9 mouse cellular contexts compared by ENCODE assay signal in the genomic region with DNA sequence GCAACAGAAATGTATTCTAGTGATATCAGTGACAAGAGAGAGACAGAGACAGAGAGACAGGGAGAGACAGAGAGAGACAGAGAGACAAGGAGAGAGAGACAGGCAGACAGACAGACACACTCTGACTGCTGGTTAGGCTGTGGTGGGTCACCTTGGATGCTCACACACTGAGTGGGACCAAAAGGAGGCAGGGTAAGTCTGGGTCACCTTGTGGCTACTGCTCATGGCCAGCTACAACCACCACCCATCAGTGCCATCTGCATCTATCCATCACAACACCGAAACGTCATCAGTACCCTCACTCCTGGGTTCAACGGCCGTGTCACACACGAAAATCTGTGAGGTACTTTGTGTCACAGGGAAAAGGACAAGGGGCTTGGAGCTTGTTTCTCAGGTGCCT. TPM values are rescaled to one million over a fixed set of nuclear protein-coding genes. Genes with fewer than 3 reads are reported as not detected.
DNase-seq lines count a peak whose midpoint lies in the region; ATAC-seq and TF ChIP-seq lines count a peak whose summit lies in the region.
"Had no signal": no experiment of that assay in that cellular context is flagged by ENCODE, and none has a peak within 500 bp of the region (broad histone marks: within the 10 kb centered on the region; RNA-seq: fewer than 3 reads in every experiment).

No protein-coding gene starts in this region.

- H3K4me3 ChIP-seq in kidney, embryonic 15.5 days (replicated peaks) = no peak overlapping the region; the same call in 1 of the 2 replicates
- no peak overlapping the region for H3K4me3 ChIP-seq in embryonic facial prominence, embryonic 14.5 days (ENCODE audit: low read depth, low read length)
- no peak overlapping the region for H3K4me3 ChIP-seq in intestine, postnatal 0 days (ENCODE audit: low read depth, low read length)
- no peak overlapping the region for H3K4me3 ChIP-seq in midbrain, postnatal 0 days (ENCODE audit: low read depth, low read length)

- H3K36me3 ChIP-seq in kidney, embryonic 15.5 days = no peaks in the 10 kb centered on the region
- no peaks in the 10 kb centered on the region for H3K36me3 ChIP-seq in embryonic facial prominence, embryonic 14.5 days (ENCODE audit: control insufficient read depth, insufficient read depth, low read length)
- no peaks in the 10 kb centered on the region for H3K36me3 ChIP-seq in intestine, postnatal 0 days (ENCODE audit: control insufficient read depth, insufficient read depth)
- no peaks in the 10 kb centered on the region for H3K36me3 ChIP-seq in midbrain, postnatal 0 days (ENCODE audit: insufficient read depth, low read length)
- H3K36me3 ChIP-seq: G1E had no signal

- no peak for DNase-seq in kidney, postnatal 10 days
- DNase-seq in embryonic facial prominence, embryonic 14.5 days (ENCODE audit: low spot score) = no peak
- DNase-seq in midbrain, postnatal 0 days (ENCODE audit: low spot score) = no peak
- no peak for DNase-seq in left cerebral cortex, postnatal 4 days
- no peak for DNase-seq in thymus, postnatal 10 days (ENCODE audit: low spot score in 2 of 2)
- no peak for DNase-seq in kidney, adult 18-20 months

- no peaks in the 10 kb centered on the region for H3K27me3 ChIP-seq in kidney, embryonic 15.5 days
- no peaks in the 10 kb centered on the region for H3K27me3 ChIP-seq in embryonic facial prominence, embryonic 14.5 days (replicated peaks; ENCODE audit: control insufficient read depth, insufficient read depth, low read length)
- no peaks in the 10 kb centered on the region for H3K27me3 ChIP-seq in intestine, postnatal 0 days (replicated peaks; ENCODE audit: control insufficient read depth, insufficient read depth, low read length)
- H3K27me3 ChIP-seq in midbrain, postnatal 0 days (ENCODE audit: insufficient read depth, low read length) = no peaks in the 10 kb centered on the region

- H3K9me3 ChIP-seq in kidney, embryonic 15.5 days (replicated peaks) = no peaks in the 10 kb centered on the region
- no peaks in the 10 kb centered on the region for H3K9me3 ChIP-seq in embryonic facial prominence, embryonic 14.5 days (ENCODE audit: control insufficient read depth, low read length)
- no peaks in the 10 kb centered on the region for H3K9me3 ChIP-seq in intestine, postnatal 0 days (ENCODE audit: control insufficient read depth)
- no peaks in the 10 kb centered on the region for H3K9me3 ChIP-seq in midbrain, postnatal 0 days (ENCODE audit: low read length)
- H3K9me3 ChIP-seq: G1E had no signal

- peaks cover 20% of the 10 kb centered on the region for H3K4me1 ChIP-seq in kidney, embryonic 15.5 days
- H3K4me1 ChIP-seq in embryonic facial prominence, embryonic 14.5 days (ENCODE audit: control insufficient read depth, insufficient read depth, low read length) = no peaks in the 10 kb centered on the region; the same call in 1 of the 2 replicates
- H3K4me1 ChIP-seq in intestine, postnatal 0 days (replicated peaks; ENCODE audit: control insufficient read depth, insufficient read depth, low read length) = 0 out of 2 replicates have a peak, but pooled peaks cover 3% of the 10 kb centered on the region
- peaks cover 23% of the 10 kb centered on the region for H3K4me1 ChIP-seq in midbrain, postnatal 0 days (ENCODE audit: insufficient read depth, low read length)

- 0 out of 2 replicates have a peak, but pooled peaks have one; percentile 27 for ATAC-seq in kidney, embryonic 15.5 days (replicated peaks; ENCODE audit: low FRiP score)
- ATAC-seq in embryonic facial prominence, embryonic 14.5 days (ENCODE audit: low read depth) = peak; percentile 17; the same call in 1 of the 2 replicates
- ATAC-seq in intestine, postnatal 0 days = no peak
- ATAC-seq in midbrain, postnatal 0 days (ENCODE audit: low FRiP score) = 0 out of 2 replicates have a peak, but pooled peaks have one; percentile 26

- TF ChIP-seq CTCF in intestine, postnatal 0 days (IDR thresholded peaks at IDR 0.05; ENCODE audit: low read depth) = no peak
- no peak for TF ChIP-seq CTCF in midbrain, postnatal 0 days (IDR thresholded peaks at IDR 0.05)

- H3K9ac ChIP-seq in kidney, embryonic 15.5 days = no peak overlapping the region
- peak overlapping the region; percentile 47 for H3K9ac ChIP-seq in embryonic facial prominence, embryonic 14.5 days (ENCODE audit: low read depth, low read length)
- H3K9ac ChIP-seq in intestine, postnatal 0 days (ENCODE audit: low read depth, low read length) = no peak overlapping the region
- H3K9ac ChIP-seq in midbrain, postnatal 0 days (replicated peaks; ENCODE audit: low read length, poor library complexity, severe bottlenecking) = 0 out of 2 replicates have a peak overlapping the region, but pooled peaks have one; percentile 24

- H3K4me2 ChIP-seq in kidney, embryonic 15.5 days = peak overlapping the region; percentile 50
- H3K4me2 ChIP-seq in embryonic facial prominence, embryonic 14.5 days (ENCODE audit: low read depth, low read length) = peak overlapping the region; percentile 34
- H3K4me2 ChIP-seq in intestine, postnatal 0 days (replicated peaks; ENCODE audit: low read depth) = peak overlapping the region; percentile 44; the same call in 1 of the 2 replicates
- peak overlapping the region; percentile 37 for H3K4me2 ChIP-seq in midbrain, postnatal 0 days (ENCODE audit: low read depth, low read length, poor library complexity, severe bottlenecking)

- H3K27ac ChIP-seq in kidney, embryonic 15.5 days = peak overlapping the region; percentile 65
- peak overlapping the region; percentile 49 for H3K27ac ChIP-seq in embryonic facial prominence, embryonic 14.5 days (replicated peaks; ENCODE audit: low read depth, low read length)
- H3K27ac ChIP-seq in intestine, postnatal 0 days (ENCODE audit: low read depth, low read length) = no peak overlapping the region
- H3K27ac ChIP-seq in midbrain, postnatal 0 days (ENCODE audit: low read depth, low read length) = peak overlapping the region; percentile 43; the same call in 1 of the 2 replicates

- intact Hi-C loops in left cerebral cortex, postnatal 4 days (cut with DNase I) = loop anchor here (5.0 kb wide), 1 partner anchor 55 kb away; no protein-coding TSS in a partner anchor

- 69% methylated on average over 5 of the region's 5 CpGs for WGBS in kidney, embryonic 15.5 days
- WGBS in embryonic facial prominence, embryonic 14.5 days = 75% methylated on average over 5 of the region's 5 CpGs
- 77% methylated on average over 5 of the region's 5 CpGs for whole genome bisulfite sequencing in intestine, postnatal 0 days
- WGBS in midbrain, postnatal 0 days = 84% methylated on average over 5 of the region's 5 CpGs

RNA-seq across cellular contexts. Expression of gene Prkcz, which starts 53.6 kb away (rescaled TPM):
- polyA plus RNA-seq in kidney, embryonic 15.5 days (2015; fragmentation: Nextera tagmentation; extraction: Ambion mirVana) = 14.2 and 16.6 TPM in 2 replicates
- polyA plus RNA-seq in embryonic facial prominence, embryonic 14.5 days (2014; fragmentation: Nextera tagmentation; extraction: Ambion mirVana) = 9.8 and 10.2 TPM in 2 replicates
- polyA plus RNA-seq in intestine, postnatal 0 days (2015; fragmentation: Nextera tagmentation; extraction: Ambion mirVana) = 31.7 and 38.8 TPM in 2 replicates
- 103 and 104 TPM in 2 replicates for total RNA-seq in midbrain, postnatal 0 days (2014; rRNA removed)
- polyA plus RNA-seq in midbrain, postnatal 0 days (2015; fragmentation: Nextera tagmentation; extraction: Ambion mirVana) = 104 and 106 TPM in 2 replicates
- total RNA-seq in left cerebral cortex, postnatal 4 days (2021) = 100 to 1,000 TPM; 131 to 136 TPM
- polyA plus RNA-seq: G1E had no signal

RNA-seq across cellular contexts. Expression of gene Faap20, which starts 58.0 kb away (rescaled TPM):
- polyA plus RNA-seq in kidney, embryonic 15.5 days (2015; fragmentation: Nextera tagmentation; extraction: Ambion mirVana) = 66.2 and 68.8 TPM in 2 replicates
- 66.1 and 68.5 TPM in 2 replicates for polyA plus RNA-seq in embryonic facial prominence, embryonic 14.5 days (2014; fragmentation: Nextera tagmentation; extraction: Ambion mirVana)
- 54.6 and 57.8 TPM in 2 replicates for polyA plus RNA-seq in intestine, postnatal 0 days (2015; fragmentation: Nextera tagmentation; extraction: Ambion mirVana)
- total RNA-seq in midbrain, postnatal 0 days (2014; rRNA removed) = 39.5 and 48.7 TPM in 2 replicates
- polyA plus RNA-seq in midbrain, postnatal 0 days (2015; fragmentation: Nextera tagmentation; extraction: Ambion mirVana) = 56.6 and 57.1 TPM in 2 replicates
- total RNA-seq in left cerebral cortex, postnatal 4 days (2021) = 10 to 100 TPM; 32.1 to 33.0 TPM

Comparison
In these comparisons a context has a peak if more than half of its experiments do, and no peak if none do; other contexts are left out.
1. H3K9ac ChIP-seq: peak in embryonic facial prominence, embryonic 14.5 days (single experiment) and midbrain, postnatal 0 days (single experiment); none in kidney, embryonic 15.5 days (single experiment) and intestine, postnatal 0 days (single experiment).
2. Peak in every context shown above with its lines, with median percentiles within 50 percentile points of each other: H3K4me2 ChIP-seq.